Mouse (Mus musculus) thymus, adult 2 months (tissue): Measurements from ENCODE around the gene Hist1h2ap. TPM values are rescaled to one million over a fixed set of nuclear protein-coding genes. Genes with fewer than 3 reads are reported as not detected.
A peak's percentile ranks its signal among the peaks of the same experiment; 100 is the strongest.
"Not testable (repeated sequence)": the region's sequence is repeated elsewhere in the genome, so short reads cannot be mapped to it uniquely, and the experiment has no call there.

Source experiments
- DNase-seq: peaks from one replicate; pipeline ENCODE4 v3.0.0; 2021
- H3K27ac ChIP-seq: fragments of 200-500 bp; 2 replicates; pipeline ENCODE4 v1.5.1; 2012; ENCODE audit warnings: low read length, control low read depth; ENCODE audit not compliant: control insufficient read depth, insufficient read depth
- H3K27me3 ChIP-seq: fragments of 200-500 bp; 2 replicates; pipeline ENCODE4 v1.6.1; 2012; ENCODE audit warnings: mild to moderate bottlenecking, low read length, moderate library complexity, mixed read lengths; ENCODE audit not compliant: control insufficient read depth, insufficient read depth
- H3K36me3 ChIP-seq: fragments of 200-500 bp; 2 replicates; pipeline ENCODE4 v1.6.1; 2012; ENCODE audit warnings: mild to moderate bottlenecking, low read length, moderate library complexity; ENCODE audit not compliant: control insufficient read depth, insufficient read depth
- H3K4me1 ChIP-seq: fragments of 200-500 bp; replicated peaks from 2 replicates; pipeline ENCODE4 v1.6.1; 2012; ENCODE audit warnings: low read length; ENCODE audit not compliant: control insufficient read depth, insufficient read depth
- H3K4me3 ChIP-seq: fragments of 200-500 bp; 2 replicates; pipeline ENCODE4 v1.5.1; 2012; ENCODE audit warnings: mild to moderate bottlenecking, low read length, control low read depth, moderate library complexity; ENCODE audit not compliant: control insufficient read depth, insufficient read depth
- CTCF ChIP-seq: fragments of 200-500 bp; IDR thresholded peaks from 2 replicates; pipeline ENCODE4 v1.5.1; 2012; ENCODE audit warnings: mild to moderate bottlenecking, control low read depth, low read length, moderate library complexity, borderline replicate concordance; ENCODE audit not compliant: control insufficient read depth, poor library complexity, insufficient read depth; ENCODE audit errors: extremely low read depth
- POLR2A ChIP-seq: fragments of 200-500 bp; IDR thresholded peaks from 2 replicates; pipeline ENCODE4 v1.6.1; 2012; ENCODE audit warnings: mild to moderate bottlenecking, low read length, control low read depth, moderate library complexity; ENCODE audit not compliant: control insufficient read depth, poor library complexity, insufficient read depth; ENCODE audit errors: extremely low read depth
- WGBS: fragments of 180-500 bp; shearing (Covaris S2); methylation state at CpG from one replicate; pipeline ENCODE4 v1.1.7; 2018; 5-methylcytosine and 5-hydroxymethylcytosine counted together
- polyA plus RNA-seq: library from polyadenylated mRNA; depleted of rRNA; stranded (reverse); fragments of >200 nt; gene quantifications from 2 replicates; pipeline ENCODE4 v1.2.3, GENCODE M21; 2012

The Hist1h2ap gene
- polyA plus RNA-seq, 1 experiment: 1,785 TPM

GRCm38 (mm10) chr13:21831418-21832394 lies 1.6 kb downstream of the Hist1h2ap start, which contains the start of gene Hist1h4n:
TSS of gene Hist1h4n (minus strand) at chr13:21832196.
- H3K4me3 ChIP-seq: peak within 1 kb of the TSS; percentile 26
- not testable (repeated sequence) for H3K36me3 ChIP-seq, H3K27me3 ChIP-seq, H3K4me1 ChIP-seq
- WGBS: under 1% methylated on average over 24 of the region's 58 CpGs
- DNase-seq: peak; percentile 43
- peak within 1 kb of the TSS; percentile 43; the same call in 1 of the 2 replicates for H3K27ac ChIP-seq
- TF ChIP-seq POLR2A: 0 out of 2 replicates have a peak, but pooled peaks have one; percentile 35

DNA sequence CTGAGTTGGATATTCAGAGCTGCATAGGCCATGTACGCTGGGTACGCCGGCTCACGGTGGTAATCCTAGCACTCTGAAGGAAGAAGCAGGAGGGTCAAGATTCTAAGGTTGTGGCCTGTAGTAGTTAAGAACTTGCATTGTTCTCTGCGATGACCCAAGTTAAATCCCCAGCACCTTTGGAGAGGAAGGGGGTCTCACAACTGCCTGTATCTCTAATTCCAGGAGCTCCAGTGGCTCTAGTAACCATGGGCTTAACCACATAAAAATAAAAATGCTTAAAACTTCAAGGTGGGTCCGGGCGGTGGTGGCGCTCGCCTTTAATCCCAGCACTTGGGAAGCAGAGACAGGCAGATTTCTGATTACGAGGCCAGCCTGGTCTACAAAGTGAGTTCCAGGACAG lies 3.0 kb downstream of the Hist1h2ap start:
- TF ChIP-seq CTCF: no peak
- no peak for TF ChIP-seq POLR2A
- Histone ChIP-seq H3K4me1 (peaks cover 5% of the 10 kb centered on the region), H3K36me3 (no peaks in the 10 kb centered on the region), H3K27ac (no peak overlapping the region), H3K27me3 (no peaks in the 10 kb centered on the region), H3K4me3 (no peak overlapping the region)
- DNase-seq: no peak
- WGBS: 94% methylated on average over 10 of the region's 10 CpGs

GRCm38 (mm10) chr13:21828511-21828910 lies 4.8 kb downstream of the Hist1h2ap start:
- H3K4me3 ChIP-seq: no peak overlapping the region
- WGBS: 97% methylated on average over 3 of the region's 3 CpGs
- no peak for TF ChIP-seq CTCF
- no peak for TF ChIP-seq POLR2A
- no peak overlapping the region for H3K27ac ChIP-seq
- H3K36me3 ChIP-seq: no peaks in the 10 kb centered on the region
- no peak for DNase-seq
- peaks cover 5% of the 10 kb centered on the region for H3K4me1 ChIP-seq
- H3K27me3 ChIP-seq: no peaks in the 10 kb centered on the region

DNA sequence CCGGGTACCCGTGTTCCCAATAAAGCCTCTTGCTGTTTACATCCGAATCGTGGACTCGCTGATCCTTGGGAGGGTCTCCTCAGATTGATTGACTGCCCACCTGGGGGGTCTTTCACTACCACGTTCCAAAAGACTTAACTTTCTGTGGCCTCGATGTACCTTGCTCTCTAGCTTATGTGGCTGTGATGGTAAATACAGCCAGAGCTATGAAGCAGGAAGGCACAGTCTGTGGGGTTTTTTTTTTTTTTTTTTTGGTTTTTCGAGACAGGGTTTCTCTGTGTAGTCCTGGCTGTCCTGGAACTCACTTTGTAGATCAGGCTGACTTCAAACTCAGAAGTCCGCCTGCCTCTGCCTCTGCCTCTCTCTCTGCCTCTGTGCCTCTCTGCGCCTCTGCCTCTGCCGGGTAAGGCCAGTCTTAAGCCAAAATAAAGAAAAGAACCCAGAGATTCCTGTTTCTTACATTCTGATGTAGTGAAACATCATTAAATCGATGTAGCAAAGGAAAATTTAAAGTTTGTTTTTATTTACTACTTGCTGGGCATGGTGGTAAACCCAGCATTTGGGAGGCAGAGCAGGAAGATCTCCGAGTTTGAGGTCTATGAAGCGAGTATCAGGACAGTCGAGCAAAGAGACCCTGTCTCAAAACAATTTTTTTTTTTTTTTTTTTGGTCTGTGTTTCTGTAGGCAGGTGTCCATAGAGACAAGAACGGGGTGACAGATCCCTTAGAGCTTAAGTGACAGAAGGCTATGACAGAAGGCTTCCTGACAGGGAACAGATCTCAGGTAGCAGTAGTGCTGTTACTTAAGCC lies 13.0 kb downstream of the Hist1h2ap start:
- H3K4me3 ChIP-seq, H3K27ac ChIP-seq, H3K4me1 ChIP-seq, H3K36me3 ChIP-seq, DNase-seq, H3K27me3 ChIP-seq: not testable (repeated sequence)
- WGBS: 78% methylated on average over 7 of the region's 16 CpGs

GRCm38 (mm10) chr13:21812092-21812491 lies 21.2 kb downstream of the Hist1h2ap start:
- H3K36me3 ChIP-seq, DNase-seq, H3K4me1 ChIP-seq, H3K27me3 ChIP-seq: not testable (repeated sequence)
- Histone ChIP-seq H3K4me3 (peak overlapping the region; percentile 31), H3K27ac (peak overlapping the region; percentile 71)
- 0% methylated on average over 14 of the region's 14 CpGs for WGBS

DNA sequence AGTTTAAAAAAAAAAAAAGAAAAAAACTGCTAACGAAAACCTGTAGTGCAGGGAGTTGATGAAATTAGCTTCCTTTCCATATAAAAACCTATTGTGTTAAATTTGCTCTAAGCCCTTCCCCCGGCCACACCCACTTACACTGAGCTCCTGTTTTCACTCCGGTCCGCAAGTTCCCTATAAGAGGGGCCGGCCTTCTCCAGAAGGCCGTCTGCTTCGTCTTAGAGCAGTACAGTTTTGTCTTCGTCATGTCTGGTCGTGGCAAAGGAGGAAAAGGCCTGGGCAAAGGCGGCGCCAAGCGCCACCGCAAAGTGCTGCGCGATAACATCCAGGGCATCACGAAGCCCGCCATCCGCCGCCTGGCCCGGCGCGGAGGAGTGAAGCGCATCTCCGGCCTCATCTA lies 21.8 kb downstream of the Hist1h2ap start, which contains the start of gene Hist1h4m:
Gene Hist1h4m, plus strand, starts transcription at position 208 of the 400 bp plus-strand sequence.
- peak within 1 kb of the TSS; percentile 31 for H3K4me3 ChIP-seq
- peak within 1 kb of the TSS; percentile 71 for H3K27ac ChIP-seq
- not testable (repeated sequence) for H3K27me3 ChIP-seq, H3K36me3 ChIP-seq, H3K4me1 ChIP-seq
- WGBS: no CpG with 5 or more reads among the region's 24 CpGs
- DNase-seq: peak; percentile 62

GRCm38 (mm10) chr13:21811074-21811473 lies 22.2 kb downstream of the Hist1h2ap start:
- H3K27ac ChIP-seq, H3K4me3 ChIP-seq, H3K4me1 ChIP-seq, DNase-seq, H3K36me3 ChIP-seq, H3K27me3 ChIP-seq: not testable (repeated sequence)
- no CpG with 5 or more reads among the region's 8 CpGs for WGBS

DNA sequence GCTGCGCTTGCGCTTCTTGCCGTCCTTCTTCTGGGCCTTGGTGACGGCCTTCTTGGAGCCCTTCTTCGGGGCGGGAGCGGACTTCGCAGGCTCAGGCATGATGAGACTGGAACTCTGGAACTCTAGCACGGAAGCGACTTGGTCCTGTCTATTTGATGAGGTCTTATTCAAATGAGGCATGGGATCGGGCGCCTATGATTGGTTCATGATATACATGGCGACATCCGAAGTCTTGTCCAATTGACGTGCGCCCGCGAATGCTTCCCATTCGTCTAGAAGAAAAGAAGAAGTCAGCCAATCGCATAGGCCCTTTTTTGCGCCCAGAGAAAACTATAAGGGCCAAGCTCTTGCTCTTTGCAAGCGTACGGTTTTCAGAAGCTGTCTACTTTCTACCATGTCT lies 23.2 kb downstream of the Hist1h2ap start, which contains the start of the genes Hist1h2bq and Hist1h2ao:
Gene Hist1h2bq, minus strand, starts transcription at position 125 of the 400 bp plus-strand sequence.
Gene Hist1h2ao, plus strand, starts transcription at position 393 of the 400 bp plus-strand sequence.
- H3K4me3 ChIP-seq, H3K27ac ChIP-seq, H3K4me1 ChIP-seq, DNase-seq, H3K27me3 ChIP-seq, H3K36me3 ChIP-seq: not testable (repeated sequence)
- WGBS: no CpG with 5 or more reads among the region's 23 CpGs

DNA sequence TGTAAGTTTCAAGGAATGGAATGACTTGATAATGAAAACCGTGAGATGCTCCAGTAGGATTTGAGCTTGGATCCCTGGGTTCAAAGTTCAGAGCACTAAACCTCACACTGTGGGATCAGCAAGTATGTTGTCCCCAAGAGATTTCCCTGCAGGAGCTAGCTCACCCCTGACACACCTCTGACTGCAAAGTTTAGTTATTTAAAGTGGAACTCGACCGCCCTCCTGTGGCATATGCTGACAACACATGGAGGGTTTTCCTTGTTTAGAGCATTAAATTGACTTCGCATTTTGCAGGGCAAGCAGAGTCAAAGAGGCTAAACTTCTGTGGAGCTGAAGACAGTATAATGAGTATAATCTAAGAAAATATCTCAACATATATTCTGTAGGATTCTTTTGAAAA lies 30.2 kb downstream of the Hist1h2ap start:
- DNase-seq, H3K27ac ChIP-seq, H3K36me3 ChIP-seq, H3K27me3 ChIP-seq, H3K4me1 ChIP-seq, H3K4me3 ChIP-seq: not testable (repeated sequence)
- no CpG with 5 or more reads among the region's 4 CpGs for WGBS

- H3K36me3 ChIP-seq, H3K27me3 ChIP-seq, H3K4me1 ChIP-seq, H3K4me3 ChIP-seq, DNase-seq, H3K27ac ChIP-seq: not testable (repeated sequence)
These were observed 36.1 kb downstream of the Hist1h2ap start for GRCm38 (mm10) chr13:21797163-21797562.
